Mouse (Mus musculus) adrenal gland, adult 10 weeks (tissue): Measurements from ENCODE around the gene Abhd15. TPM values are rescaled to one million over a fixed set of nuclear protein-coding genes. Genes with fewer than 3 reads are reported as not detected.

Experiments
- polyA plus RNA-seq: library from polyadenylated mRNA; stranded (reverse); fragments of 350-450 nt; fragmentation: Illumina TruSeq; extraction: RNeasy Lipid Tissue Mini Kit (QIAGEN cat#74804); gene quantifications from one replicate; pipeline ENCODE4 v1.2.3, GENCODE M21; 2014; ENCODE audit warnings: low read depth, low replicate concordance

Abhd15 gene
- 2.3 TPM for polyA plus RNA-seq

DNA sequence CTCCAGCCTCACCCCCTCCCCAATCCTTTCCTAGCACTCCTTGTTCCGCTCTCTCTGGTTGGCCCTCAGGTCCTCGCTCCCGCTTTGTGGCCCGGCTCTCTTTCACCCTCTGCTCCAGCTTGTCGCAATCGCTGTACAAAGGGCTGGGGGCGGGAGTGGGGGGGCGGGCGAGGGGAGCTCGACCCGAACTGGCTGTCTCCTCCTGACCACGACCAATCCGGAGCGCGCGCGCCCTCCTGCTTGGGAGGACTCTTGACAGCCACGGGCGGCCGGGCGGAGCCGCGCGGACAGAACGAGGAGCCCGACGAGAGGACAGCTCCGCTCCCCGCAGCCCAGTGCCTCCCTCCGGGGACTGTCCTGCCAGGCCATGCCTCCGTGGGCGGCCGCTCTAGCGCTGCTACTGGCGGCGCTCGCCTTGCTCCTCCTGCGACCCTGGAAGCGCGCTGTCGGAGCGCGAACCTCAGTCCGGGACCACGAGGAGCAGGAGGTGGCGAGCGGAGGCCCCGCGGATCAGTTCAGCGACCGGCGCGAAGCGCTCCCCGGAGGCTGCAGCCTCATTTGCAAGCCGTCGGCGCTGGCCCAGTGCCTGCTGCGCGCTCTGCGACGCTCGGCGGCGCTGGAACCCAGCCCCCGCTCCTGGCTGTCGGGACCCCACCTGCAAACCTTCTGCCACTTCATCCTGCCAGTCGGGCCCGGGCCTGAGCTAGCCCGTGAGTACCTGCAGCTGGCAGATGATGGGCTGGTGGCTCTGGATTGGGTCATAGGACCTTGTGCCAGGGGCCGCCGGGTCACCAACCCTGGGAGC lies at the start of gene Abhd15:
Gene Abhd15, plus strand, starts transcription at position 290 of the 805 bp plus-strand sequence.

DNA sequence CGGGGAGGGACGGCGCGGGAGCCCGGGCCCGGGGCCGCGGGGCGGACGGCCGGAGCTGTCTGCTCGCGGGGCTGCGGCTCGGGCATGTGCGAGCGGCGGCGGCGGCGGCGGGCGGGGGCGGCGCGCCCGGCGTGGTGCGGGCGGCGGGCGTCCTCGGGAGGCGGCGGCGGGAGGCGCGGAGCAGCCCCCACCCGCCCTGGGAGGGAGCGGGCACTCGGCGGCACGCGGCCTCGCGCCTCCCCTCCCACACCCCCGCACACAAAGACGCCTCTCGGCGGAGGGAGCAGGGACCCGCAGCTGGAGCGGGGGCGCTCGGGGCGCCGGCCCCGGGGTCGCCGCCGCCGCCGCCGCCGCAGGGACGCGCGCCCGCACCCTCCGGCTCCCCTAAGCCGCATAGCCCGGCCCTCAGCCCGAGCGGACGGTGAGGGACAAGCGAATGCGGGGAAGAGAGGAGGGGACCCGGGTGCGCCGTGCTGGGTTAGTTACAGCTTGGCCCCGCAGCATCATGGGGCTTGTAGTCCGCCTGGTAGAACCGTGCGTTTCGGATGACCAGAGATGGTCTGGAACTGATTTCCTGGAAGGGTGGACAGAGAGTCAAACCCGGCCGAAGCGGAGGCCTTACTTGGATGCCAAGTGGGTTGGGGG lies 25.2 kb upstream of the Abhd15 start, which contains the start of gene Ankrd13b:
Gene Ankrd13b, minus strand, starts transcription at position 88 of the 645 bp plus-strand sequence.

DNA sequence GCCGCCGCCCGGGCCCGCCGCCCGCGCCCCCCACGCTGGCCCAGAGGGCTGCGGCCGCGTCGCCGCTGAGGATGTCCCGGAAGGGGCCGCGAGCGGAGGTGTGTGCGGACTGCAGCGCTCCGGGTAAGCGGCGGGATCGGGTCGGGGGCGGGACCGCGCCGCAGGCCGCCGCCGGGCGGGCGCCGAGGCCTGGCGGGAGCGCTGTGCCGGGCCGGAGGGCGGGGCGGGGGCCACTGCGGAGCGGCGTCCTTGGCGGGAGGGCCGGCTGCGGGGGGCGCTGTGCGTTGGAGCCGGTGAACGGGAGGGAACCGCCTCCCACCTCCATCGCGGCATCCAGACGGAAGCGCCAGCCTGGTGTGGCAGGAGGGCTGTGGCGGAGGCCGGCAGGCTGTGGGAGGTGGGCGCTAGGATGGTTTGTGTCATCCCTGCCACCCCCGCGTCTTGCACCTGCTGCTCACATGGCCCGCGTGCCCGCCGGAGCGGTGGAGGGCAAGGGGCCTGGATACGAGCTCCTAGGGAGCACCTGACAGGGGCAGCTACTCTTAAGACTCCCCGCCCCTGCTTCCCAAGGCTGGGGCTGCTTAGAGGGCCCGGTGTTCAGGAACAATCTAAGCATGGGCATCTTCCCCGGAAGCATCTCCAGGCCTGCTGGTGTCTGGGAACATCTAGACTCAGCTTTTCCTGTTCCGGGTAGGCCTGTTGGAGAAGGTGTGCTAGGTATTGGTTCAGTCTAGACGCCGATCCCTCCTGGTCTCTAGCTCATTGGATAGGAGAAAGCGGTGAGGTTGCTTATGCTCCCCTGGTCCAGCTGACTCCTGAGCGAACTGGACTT lies 21.2 kb upstream of the Abhd15 start, which contains the start of gene Git1:
Gene Git1, plus strand, starts transcription at position 51 of the 832 bp plus-strand sequence.

DNA sequence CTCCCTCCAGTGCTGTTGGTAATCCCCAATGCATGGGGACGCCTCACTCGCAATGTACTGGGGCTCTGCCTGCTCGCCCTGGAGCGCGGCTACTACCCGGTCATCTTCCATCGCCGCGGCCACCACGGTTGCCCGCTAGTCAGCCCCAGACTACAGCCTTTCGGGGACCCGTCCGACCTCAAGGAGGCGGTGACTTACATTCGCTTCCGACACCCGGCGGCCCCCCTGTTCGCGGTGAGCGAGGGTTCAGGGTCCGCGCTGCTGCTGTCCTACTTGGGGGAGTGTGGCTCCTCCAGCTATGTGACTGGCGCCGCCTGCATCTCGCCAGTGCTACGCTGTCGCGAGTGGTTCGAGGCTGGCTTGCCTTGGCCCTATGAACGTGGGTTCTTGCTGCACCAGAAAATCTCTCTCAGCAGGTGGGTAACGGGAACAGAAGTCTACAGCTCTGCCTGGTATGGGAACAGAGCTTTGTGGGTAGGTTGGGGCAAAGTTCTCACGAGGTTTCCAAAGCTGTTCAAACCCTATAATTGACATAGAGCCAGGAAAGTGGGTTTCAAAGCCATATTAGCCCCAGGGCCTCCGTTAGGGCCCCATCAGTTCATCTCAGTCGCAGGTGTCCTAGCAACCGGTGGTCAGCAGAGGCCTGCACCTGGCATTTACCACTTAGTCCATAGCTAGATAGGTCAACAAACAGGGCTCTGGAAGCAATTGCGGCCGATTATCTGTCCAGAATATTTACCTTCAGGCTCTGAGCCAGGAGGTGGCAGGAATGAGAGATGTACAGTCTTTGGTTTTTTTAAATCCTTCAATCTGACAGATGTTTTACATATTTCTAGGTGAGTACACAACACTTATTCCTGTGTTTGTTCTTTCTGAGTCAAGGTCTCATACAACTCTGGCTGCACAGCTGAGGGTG lies 974 bp downstream of the Abhd15 start, which contains the start of gene Trp53i13:
Gene Trp53i13, minus strand, starts transcription at position 344 of the 916 bp plus-strand sequence.

DNA sequence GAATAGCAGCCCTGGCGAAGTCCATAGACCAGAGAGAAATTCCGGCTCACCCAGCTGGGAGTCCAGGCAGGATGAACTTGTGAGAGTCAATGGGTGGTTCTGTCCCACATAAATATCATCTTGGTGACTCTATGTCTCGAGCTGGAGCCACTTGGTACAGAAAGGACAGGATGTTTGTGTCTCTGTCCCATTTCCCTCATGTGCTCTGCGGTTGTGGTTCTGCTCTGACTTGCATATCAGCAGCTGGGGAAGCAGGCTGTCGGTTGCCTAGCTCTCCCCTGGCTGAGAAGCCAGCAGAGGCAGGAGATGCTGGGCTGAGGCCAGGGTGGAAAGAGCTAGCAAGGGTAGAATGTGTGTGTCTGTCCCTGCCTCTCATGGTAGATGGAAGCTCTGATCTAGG lies 4.1 kb downstream of the Abhd15 start, which contains the start of gene Gm10392:
Gene Gm10392, minus strand, starts transcription at position 156 of the 400 bp plus-strand sequence.

Other genes with a start within 250 kb of the Abhd15 start
- gene Coro6, start 52.7 kb upstream of the Abhd15 start, polyA plus RNA-seq, result not detected
- not detected for gene Ankrd13b, start 25.4 kb upstream of the Abhd15 start, polyA plus RNA-seq
- 0.99 TPM for gene Git1, start 21.6 kb upstream of the Abhd15 start, polyA plus RNA-seq
- gene Trp53i13, start 859 bp downstream of the Abhd15 start, polyA plus RNA-seq, result not detected
- gene Gm10392, start 4.1 kb downstream of the Abhd15 start, polyA plus RNA-seq, result not detected
- gene Taok1, start 92.7 kb downstream of the Abhd15 start, polyA plus RNA-seq, result 99.0 TPM
- 124 TPM for gene Nufip2, start 171.0 kb downstream of the Abhd15 start, polyA plus RNA-seq
- not detected for gene Cryba1, start 210.2 kb downstream of the Abhd15 start, polyA plus RNA-seq
- gene Myo18a, start 248.1 kb downstream of the Abhd15 start, polyA plus RNA-seq, result 7.2 TPM